Mouse (Mus musculus) liver, adult 2 months (tissue): ENCODE measurements around the gene Zfp446. TPM values are rescaled to one million over a fixed set of nuclear protein-coding genes. Genes with fewer than 3 reads are reported as not detected.

Experiments used
- DNase-seq: peaks from one replicate; pipeline ENCODE4 v3.0.0-alpha.2; 2011; ENCODE audit warnings: low read depth, low spot score; ENCODE audit errors: extremely low read depth
- H3K27ac ChIP-seq: fragments of 200-500 bp; replicated peaks from 2 replicates; pipeline ENCODE4 v1.5.1; 2012; ENCODE audit warnings: low read depth, mild to moderate bottlenecking, control low read depth, inconsistent platforms, low read length; ENCODE audit not compliant: insufficient read depth
- H3K27me3 ChIP-seq: fragments of 200-500 bp; 2 replicates; pipeline ENCODE4 v1.6.1; 2012; ENCODE audit warnings: mild to moderate bottlenecking, moderate library complexity, low read length, inconsistent platforms; ENCODE audit not compliant: control insufficient read depth, insufficient read depth
- H3K36me3 ChIP-seq: fragments of 200-500 bp; 2 replicates; pipeline ENCODE4 v1.6.1; 2012; ENCODE audit warnings: low read length, inconsistent platforms; ENCODE audit not compliant: control insufficient read depth, insufficient read depth
- H3K4me1 ChIP-seq: fragments of 200-500 bp; 2 replicates; pipeline ENCODE4 v1.6.1; 2011; ENCODE audit warnings: low read length; ENCODE audit not compliant: control insufficient read depth, insufficient read depth
- H3K4me3 ChIP-seq: fragments of 200-500 bp; 2 replicates; pipeline ENCODE4 v1.5.1; 2011; ENCODE audit warnings: low read depth, mild to moderate bottlenecking, control low read depth, low read length, moderate library complexity; ENCODE audit not compliant: insufficient read depth
- H3K79me2 ChIP-seq: fragments of 200-500 bp; 2 replicates; pipeline ENCODE4 v1.6.1; 2012; ENCODE audit warnings: inconsistent platforms, mild to moderate bottlenecking, low read length, moderate library complexity; ENCODE audit not compliant: control insufficient read depth, insufficient read depth
- H3K9ac ChIP-seq: fragments of 200-500 bp; 2 replicates; pipeline ENCODE4 v1.6.1; 2012; ENCODE audit warnings: low read depth, mild to moderate bottlenecking, control low read depth, inconsistent platforms, low read length
- CTCF ChIP-seq: fragments of 200-500 bp; IDR thresholded peaks from 2 replicates; pipeline ENCODE4 v1.5.1; 2011; ENCODE audit warnings: low read depth, low read length, control low read depth
- POLR2A ChIP-seq: fragments of 200-500 bp; IDR thresholded peaks from 2 replicates; pipeline ENCODE4 v1.6.1; 2011; ENCODE audit warnings: low read length, control low read depth; ENCODE audit not compliant: insufficient read depth; ENCODE audit errors: extremely low read depth
- WGBS: fragments of 180-500 bp; shearing (Covaris S2); methylation state at CpG from one replicate; pipeline ENCODE4 v1.1.7; 2018; 5-methylcytosine and 5-hydroxymethylcytosine counted together
- polyA plus RNA-seq: library from polyadenylated mRNA; depleted of rRNA; stranded (reverse); fragments of >200 nt; gene quantifications from 2 replicates; pipeline ENCODE4 v1.2.3, GENCODE M21; 2012
- total RNA-seq: library from RNA; depleted of rRNA; stranded (reverse); fragments of >200 nt; gene quantifications from 2 replicates; pipeline ENCODE4 v1.2.3, GENCODE M21; 2014

Gene Zfp446
- total and polyA plus RNA-seq, 2 experiments: 1.3 to 3.6 TPM

- WGBS: under 1% methylated on average over 90 of the region's 95 CpGs
- DNase-seq: peak; percentile 71
- no peaks in the 10 kb centered on the region for H3K27me3 ChIP-seq
- H3K79me2 ChIP-seq: peaks cover 13% of the 10 kb centered on the region
- H3K27ac ChIP-seq: peak overlapping the region; percentile 79
- peaks cover 27% of the 10 kb centered on the region for H3K36me3 ChIP-seq
- H3K4me3 ChIP-seq: peak overlapping the region; percentile 61
- TF ChIP-seq CTCF: no peak
- TF ChIP-seq POLR2A: peak; percentile 76
- peaks cover 10% of the 10 kb centered on the region for H3K4me1 ChIP-seq
- H3K9ac ChIP-seq: peak overlapping the region; percentile 69
Observed at GRCm38 (mm10) chr7:13023928-13024731, 46.5 kb downstream of the Zfp446 start.

DNA sequence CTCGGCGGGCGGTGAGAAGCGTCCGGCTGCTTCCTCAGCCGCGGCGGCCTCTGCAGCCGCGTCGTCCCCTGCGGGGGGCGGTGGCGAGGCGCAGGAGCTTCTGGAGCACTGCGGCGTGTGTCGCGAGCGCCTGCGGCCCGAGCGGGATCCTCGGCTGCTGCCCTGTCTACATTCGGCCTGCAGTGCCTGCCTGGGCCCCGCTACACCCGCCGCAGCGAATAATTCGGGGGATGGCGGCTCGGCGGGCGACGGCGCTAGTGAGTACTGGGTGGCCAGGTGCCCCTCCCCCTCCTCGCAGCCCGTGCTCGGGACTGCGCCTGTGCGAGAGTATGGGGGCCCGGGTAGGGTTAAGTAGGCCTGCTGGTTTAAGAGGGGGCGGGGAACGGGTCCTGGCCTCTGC, 47.2 kb downstream of the Zfp446 start:
- H3K27me3 ChIP-seq: no peaks in the 10 kb centered on the region
- H3K27ac ChIP-seq: peak overlapping the region; percentile 57
- WGBS: under 1% methylated on average over 40 of the region's 44 CpGs
- H3K9ac ChIP-seq: peak overlapping the region; percentile 69
- H3K79me2 ChIP-seq: peaks cover 13% of the 10 kb centered on the region
- peaks cover 33% of the 10 kb centered on the region for H3K36me3 ChIP-seq
- peaks cover 10% of the 10 kb centered on the region for H3K4me1 ChIP-seq
- no peak for TF ChIP-seq CTCF
- no peak for TF ChIP-seq POLR2A
- H3K4me3 ChIP-seq: peak overlapping the region; percentile 61
- DNase-seq: no peak

DNA sequence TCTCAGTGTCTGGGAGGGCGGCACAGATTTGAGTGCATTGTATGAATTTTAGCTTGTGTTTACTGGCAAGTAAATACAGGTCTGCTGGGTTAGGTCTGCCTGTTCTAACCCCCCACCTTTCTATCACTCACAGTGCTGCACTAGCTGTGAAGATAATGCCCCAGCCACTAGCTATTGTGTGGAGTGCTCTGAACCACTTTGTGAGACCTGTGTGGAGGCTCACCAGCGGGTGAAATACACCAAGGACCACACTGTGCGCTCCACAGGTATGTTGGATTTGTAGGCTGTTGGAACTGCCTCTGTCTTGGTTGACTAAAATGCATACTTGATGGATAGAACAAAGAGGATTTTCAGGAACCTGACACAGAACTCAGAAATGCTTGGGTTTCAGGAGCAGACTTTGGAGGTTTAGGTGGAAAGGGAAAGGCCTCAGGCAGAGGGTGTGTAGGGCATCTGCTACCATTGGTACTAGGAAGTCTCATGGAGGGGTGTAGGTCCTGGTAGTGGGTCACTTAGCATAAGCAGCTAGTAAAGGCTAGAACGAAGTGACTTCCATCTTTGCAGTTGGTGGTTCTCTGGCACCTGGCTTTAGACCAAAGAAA, 48.0 kb downstream of the Zfp446 start:
- H3K4me3 ChIP-seq: peak overlapping the region; percentile 61
- TF ChIP-seq POLR2A (no peak), CTCF (no peak)
- peaks cover 10% of the 10 kb centered on the region for H3K4me1 ChIP-seq
- DNase-seq: no peak
- H3K36me3 ChIP-seq: peaks cover 40% of the 10 kb centered on the region
- 31% methylated on average over 4 of the region's 4 CpGs for WGBS
- peak overlapping the region; percentile 69 for H3K9ac ChIP-seq
- H3K79me2 ChIP-seq: peaks cover 13% of the 10 kb centered on the region
- no peak overlapping the region for H3K27ac ChIP-seq
- H3K27me3 ChIP-seq: no peaks in the 10 kb centered on the region

- H3K36me3 ChIP-seq: peaks cover 53% of the 10 kb centered on the region
Observed at GRCm38 (mm10) chr7:13028986-13029385, 51.3 kb downstream of the Zfp446 start.

DNA sequence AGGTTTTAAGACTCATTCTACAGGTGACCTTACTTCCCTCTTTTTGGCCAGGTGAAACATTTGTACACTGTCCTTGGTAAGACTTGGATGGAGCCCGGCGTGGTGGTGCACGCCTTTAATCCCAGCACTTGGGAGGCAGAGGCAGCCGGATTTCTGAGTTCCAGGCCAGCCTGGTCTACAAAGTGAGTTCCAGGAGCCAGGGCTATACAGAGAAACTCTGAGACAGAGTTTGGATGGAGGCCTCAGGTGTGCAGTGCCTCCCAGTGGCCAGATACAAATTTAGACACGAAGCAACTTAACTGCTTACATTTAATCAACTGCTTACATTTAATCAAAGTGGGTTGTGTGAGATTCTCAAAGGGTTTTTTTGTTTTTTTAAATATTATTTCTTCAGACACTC, 53.4 kb downstream of the Zfp446 start:
- peaks cover 56% of the 10 kb centered on the region for H3K36me3 ChIP-seq
- no peak overlapping the region for H3K4me3 ChIP-seq
- peaks cover 16% of the 10 kb centered on the region for H3K4me1 ChIP-seq
- DNase-seq: no peak
- no peaks in the 10 kb centered on the region; the same call in 1 of the 2 replicates for H3K79me2 ChIP-seq
- WGBS: 64% methylated on average over 5 of the region's 5 CpGs
- TF ChIP-seq CTCF: no peak; the same call in 1 of the 2 replicates
- TF ChIP-seq POLR2A: no peak
- H3K27me3 ChIP-seq: no peaks in the 10 kb centered on the region
- no peak overlapping the region for H3K9ac ChIP-seq
- H3K27ac ChIP-seq: no peak overlapping the region

More at GRCm38 (mm10) chr7:13028986-13029385, 51.3 kb downstream of the Zfp446 start:
- peaks cover 13% of the 10 kb centered on the region for H3K79me2 ChIP-seq
- TF ChIP-seq CTCF (no peak), POLR2A (no peak)
- H3K27me3 ChIP-seq: no peaks in the 10 kb centered on the region
- no peak for DNase-seq
- no peak overlapping the region for H3K27ac ChIP-seq
- peaks cover 18% of the 10 kb centered on the region for H3K4me1 ChIP-seq
- H3K9ac ChIP-seq: no peak overlapping the region
- no peak overlapping the region for H3K4me3 ChIP-seq
- 97% methylated on average over 4 of the region's 4 CpGs for WGBS

- Histone ChIP-seq H3K9ac (no peak overlapping the region), H3K4me3 (no peak overlapping the region), H3K27me3 (no peaks in the 10 kb centered on the region), H3K4me1 (peaks cover 19% of the 10 kb centered on the region), H3K36me3 (peaks cover 48% of the 10 kb centered on the region), H3K79me2 (peaks cover 2% of the 10 kb centered on the region; the same call in 1 of the 2 replicates), H3K27ac (no peak overlapping the region)
- no peak for DNase-seq
- 84% methylated on average over 2 of the region's 2 CpGs for WGBS
- TF ChIP-seq POLR2A: no peak
- no peak for TF ChIP-seq CTCF
Observed at GRCm38 (mm10) chr7:13031983-13032382, 54.3 kb downstream of the Zfp446 start.
